Mouse (Mus musculus) neural tube, embryonic 10.5 days (tissue): Measurements from ENCODE around the gene Dll1.

Source experiments
- DNase-seq: peaks from one replicate; pipeline ENCODE4 v3.0.0-alpha.2; 2017; ENCODE audit warnings: low spot score; ENCODE audit errors: extremely low spot score

Dll1 gene

DNA sequence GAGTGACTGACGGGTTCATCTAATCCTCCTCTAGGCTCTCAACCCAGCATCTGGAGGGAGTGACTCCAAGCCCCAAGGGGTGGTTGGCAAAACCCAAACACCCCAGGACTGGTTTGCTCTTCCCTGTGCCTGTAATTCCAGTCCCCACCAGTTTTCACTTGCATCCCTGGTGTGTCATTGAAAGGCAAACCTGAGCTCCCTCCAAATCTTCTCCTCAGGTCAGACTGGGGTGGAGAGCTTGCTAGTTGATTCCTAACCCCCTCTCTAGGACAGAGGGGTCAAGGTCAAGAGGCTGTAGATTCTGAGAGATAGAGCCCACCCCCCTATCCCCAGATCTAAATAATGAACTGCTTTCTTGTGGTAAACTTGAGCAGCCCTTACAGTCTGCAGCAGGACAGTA is 38.8 kb downstream of the Dll1 start:
- no peak for DNase-seq

- no peak for DNase-seq
Measured at GRCm38 (mm10) chr17:15329740-15330318, 46.8 kb downstream of the Dll1 start.

DNA sequence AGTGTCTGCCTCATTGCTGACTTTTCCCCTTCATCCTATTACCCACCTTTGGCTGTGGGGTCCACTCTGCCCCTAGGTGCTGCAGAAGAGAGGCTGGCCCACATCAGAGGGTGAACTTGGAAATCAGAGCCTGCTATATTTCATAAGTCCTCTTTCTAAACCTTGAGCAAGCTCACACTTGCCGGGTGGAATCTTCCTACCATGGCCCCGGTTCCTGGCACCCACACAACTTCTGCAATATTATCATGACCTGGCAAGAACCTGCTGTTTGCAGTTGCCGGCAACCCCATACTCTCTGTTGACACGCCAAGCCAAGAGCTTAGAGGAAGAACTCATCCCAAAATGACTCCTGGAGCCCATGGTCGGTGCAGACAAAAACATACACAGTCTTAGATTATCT is 49.6 kb downstream of the Dll1 start:
- no peak for DNase-seq

- DNase-seq: no peak
Measured at GRCm38 (mm10) chr17:15325976-15326842, 50.5 kb downstream of the Dll1 start.

GRCm38 (mm10) chr17:15323191-15323834 is 53.4 kb downstream of the Dll1 start:
- no peak for DNase-seq
